Mouse (Mus musculus) induced T-regulatory cell, adult 2 months (primary cell): Measurements from ENCODE around the gene Braf.

ENCODE experiments used
- DNase-seq: peaks from one replicate; pipeline ENCODE4 v3.0.0-alpha.2; 2012; ENCODE audit warnings: low read depth

The Braf gene

DNA sequence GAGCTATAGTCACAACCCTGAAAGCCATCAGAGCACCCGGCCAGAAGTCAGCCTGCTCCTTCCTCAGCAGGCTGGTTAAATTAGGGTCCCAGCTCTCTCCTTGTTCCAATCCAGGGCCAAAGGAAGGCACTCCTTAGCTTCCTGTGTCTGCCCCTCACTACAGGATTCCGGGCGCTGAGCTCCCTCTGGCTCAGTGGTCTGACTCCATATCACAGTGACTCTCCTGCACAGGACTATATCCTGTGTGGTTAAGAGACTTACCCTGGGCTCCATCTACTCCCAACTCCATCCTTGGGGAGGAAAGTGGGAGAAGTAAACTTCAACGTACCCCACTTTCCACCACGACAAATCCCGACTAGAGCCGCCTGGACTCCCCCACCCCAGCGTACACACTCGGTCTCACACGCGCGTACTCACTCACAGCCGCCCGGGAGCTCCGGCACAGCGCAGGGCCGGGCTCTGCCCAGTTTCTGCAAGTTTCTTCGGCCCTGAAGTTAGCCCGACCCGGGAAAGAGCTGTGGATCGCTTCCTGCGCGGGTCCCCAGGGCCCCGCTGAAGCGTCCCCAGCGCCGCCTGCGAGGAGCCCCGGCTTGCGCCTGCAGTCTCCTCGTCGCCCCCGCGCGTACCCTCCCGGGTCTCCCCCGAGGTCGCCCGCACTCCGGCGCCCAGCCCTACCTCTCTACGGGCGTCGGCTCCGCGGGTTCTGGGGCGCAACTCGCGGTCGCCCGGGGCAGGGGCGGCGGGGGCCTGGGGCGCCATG is 168.2 kb downstream of the Braf start:
- DNase-seq = no peak

GRCm38 (mm10) chr6:39555648-39555945 is 169.7 kb downstream of the Braf start:
- DNase-seq = no peak

DNA sequence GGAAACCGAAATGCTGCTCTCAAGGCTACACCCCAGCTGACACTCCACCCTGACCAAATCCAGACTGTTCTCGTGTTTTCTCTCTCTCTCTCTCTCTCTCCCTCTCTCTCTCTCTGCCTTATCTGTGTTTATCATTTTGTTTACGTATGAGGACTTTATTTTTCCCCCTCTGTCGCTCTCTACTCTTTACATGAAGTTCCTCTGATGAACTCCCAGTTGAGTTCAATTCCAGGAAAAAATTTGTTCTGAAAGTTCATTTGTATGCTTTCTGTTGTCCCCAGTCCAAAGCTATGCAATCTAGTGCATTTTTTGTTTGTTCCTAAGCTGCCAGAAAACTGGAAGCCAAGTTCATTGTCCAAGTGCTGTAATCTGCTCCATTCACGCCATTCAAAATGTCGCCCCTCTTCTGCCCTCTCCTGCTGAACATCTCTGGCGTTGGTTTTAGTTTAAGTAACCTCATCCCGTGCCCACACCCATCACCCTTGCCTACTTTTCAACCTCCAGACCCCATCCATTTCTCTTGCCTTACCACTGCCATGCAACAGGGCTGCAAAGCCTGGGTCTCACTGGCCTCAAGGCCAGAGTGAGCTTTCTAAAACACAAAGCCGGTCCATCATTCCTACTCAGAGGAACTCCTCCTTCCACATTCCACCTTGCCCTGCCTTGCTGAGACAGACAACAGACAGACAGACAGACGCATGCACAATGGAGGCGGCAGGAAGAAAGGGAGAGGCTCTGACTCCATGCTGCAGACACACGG is 170.2 kb downstream of the Braf start:
- DNase-seq = no peak
